Comparison of ENCODE assay signal across 24 mouse cellular contexts in genomic region chr16:88038503-88039091, GRCm38 (mm10).
DNase-seq lines count a peak whose midpoint lies in the region; ATAC-seq and TF ChIP-seq lines count a peak whose summit lies in the region.
"Had no signal": no experiment of that assay in that cellular context is flagged by ENCODE, and none has a peak within 500 bp of the region (broad histone marks: within the 10 kb centered on the region; RNA-seq: fewer than 3 reads in every experiment).

No protein-coding gene starts in this region.

- ATAC-seq in forebrain, embryonic 11.5 days (replicated peaks; ENCODE audit: low FRiP score) = 0 out of 2 replicates have a peak, but pooled peaks have one; percentile 37
- ATAC-seq in forebrain, embryonic 13.5 days = no peak
- no peak for ATAC-seq in midbrain, embryonic 11.5 days (ENCODE audit: low FRiP score)
- ATAC-seq in midbrain, postnatal 0 days (ENCODE audit: low FRiP score) = no peak
- ATAC-seq in midbrain, embryonic 15.5 days (replicated peaks) = peak; percentile 43; the same call in 1 of the 2 replicates
- ATAC-seq: forebrain, postnatal 0 days; hindbrain, embryonic 16.5 days; Patski had no signal

- no peak overlapping the region for H3K4me3 ChIP-seq in forebrain, embryonic 11.5 days (ENCODE audit: low read depth, low read length)
- no peak overlapping the region for H3K4me3 ChIP-seq in forebrain, embryonic 13.5 days
- no peak overlapping the region for H3K4me3 ChIP-seq in midbrain, embryonic 11.5 days (ENCODE audit: low read depth, low read length)
- no peak overlapping the region for H3K4me3 ChIP-seq in midbrain, postnatal 0 days (ENCODE audit: low read depth, low read length)
- H3K4me3 ChIP-seq in midbrain, embryonic 15.5 days = no peak overlapping the region
- H3K4me3 ChIP-seq: embryonic facial prominence, embryonic 12.5 days; embryonic facial prominence, embryonic 15.5 days; gastrocnemius, adult 2 months; hindbrain, embryonic 10.5 days; hindbrain, embryonic 13.5 days had no signal

- H3K9ac ChIP-seq in forebrain, embryonic 11.5 days (ENCODE audit: low read length) = no peak overlapping the region
- no peak overlapping the region for H3K9ac ChIP-seq in forebrain, embryonic 13.5 days
- H3K9ac ChIP-seq in midbrain, embryonic 11.5 days (ENCODE audit: low read length) = no peak overlapping the region
- H3K9ac ChIP-seq in midbrain, postnatal 0 days (replicated peaks; ENCODE audit: low read length, poor library complexity, severe bottlenecking) = no peak overlapping the region
- H3K9ac ChIP-seq in midbrain, embryonic 15.5 days = no peak overlapping the region
- H3K9ac ChIP-seq: embryonic facial prominence, embryonic 12.5 days; embryonic facial prominence, embryonic 15.5 days; forebrain, postnatal 0 days; hindbrain, embryonic 13.5 days had no signal

- no peaks in the 10 kb centered on the region for H3K4me1 ChIP-seq in forebrain, embryonic 11.5 days (replicated peaks; ENCODE audit: control insufficient read depth, insufficient read depth, low read length)
- peaks cover 4% of the 10 kb centered on the region; the same call in 1 of the 2 replicates for H3K4me1 ChIP-seq in forebrain, embryonic 13.5 days
- no peaks in the 10 kb centered on the region for H3K4me1 ChIP-seq in midbrain, embryonic 11.5 days (ENCODE audit: control insufficient read depth, insufficient read depth, low read length)
- 0 out of 2 replicates have a peak, but pooled peaks cover 4% of the 10 kb centered on the region for H3K4me1 ChIP-seq in midbrain, postnatal 0 days (ENCODE audit: insufficient read depth, low read length)
- H3K4me1 ChIP-seq in midbrain, embryonic 15.5 days = no peaks in the 10 kb centered on the region; the same call in 1 of the 2 replicates
- H3K4me1 ChIP-seq: embryonic facial prominence, embryonic 12.5 days; embryonic facial prominence, embryonic 15.5 days; hindbrain, embryonic 10.5 days had no signal

- DNase-seq in forebrain, embryonic 11.5 days (ENCODE audit: low spot score) = no peak
- DNase-seq in midbrain, embryonic 11.5 days (ENCODE audit: low spot score, missing footprints) = peak; percentile 81
- no peak for DNase-seq in midbrain, postnatal 0 days (ENCODE audit: low spot score)
- peak; percentile 0 for DNase-seq in Muller cell, postnatal 12 days (ENCODE audit: inconsistent ontology term)
- no peak for DNase-seq in heart, postnatal 4 days
- no peak for DNase-seq in left cerebral cortex, adult 9 months (ENCODE audit: low spot score in 2 of 2)
- DNase-seq: adrenal gland, postnatal 10 days; adrenal gland, postnatal 36 days; cerebellum, adult 11 months; cerebellum, adult 2 months; cerebellum, adult 9-11 months; cerebellum, postnatal 25 days; forebrain, postnatal 0 days; gastrocnemius, adult 2 months; gastrocnemius, postnatal 14 days had no signal

- WGBS in forebrain, embryonic 11.5 days = 61% methylated on average over 11 of the region's 11 CpGs
- WGBS in forebrain, embryonic 13.5 days = 52% methylated on average over 11 of the region's 11 CpGs
- 70% methylated on average over 11 of the region's 11 CpGs for WGBS in midbrain, embryonic 11.5 days
- 64% methylated on average over 11 of the region's 11 CpGs for WGBS in midbrain, postnatal 0 days
- 60% methylated on average over 11 of the region's 11 CpGs for WGBS in midbrain, embryonic 15.5 days

- H3K27ac ChIP-seq in forebrain, embryonic 11.5 days (ENCODE audit: low read depth, low read length) = no peak overlapping the region
- H3K27ac ChIP-seq in forebrain, embryonic 13.5 days = no peak overlapping the region
- no peak overlapping the region for H3K27ac ChIP-seq in midbrain, embryonic 11.5 days (ENCODE audit: low read depth, low read length)
- no peak overlapping the region for H3K27ac ChIP-seq in midbrain, postnatal 0 days (ENCODE audit: low read depth, low read length)
- no peak overlapping the region for H3K27ac ChIP-seq in midbrain, embryonic 15.5 days
- H3K27ac ChIP-seq: embryonic facial prominence, embryonic 12.5 days; embryonic facial prominence, embryonic 15.5 days; gastrocnemius, adult 2 months; hindbrain, embryonic 10.5 days; hindbrain, embryonic 13.5 days had no signal

- no peaks in the 10 kb centered on the region for H3K36me3 ChIP-seq in forebrain, embryonic 11.5 days (ENCODE audit: control insufficient read depth, insufficient read depth, low read length)
- H3K36me3 ChIP-seq in forebrain, embryonic 13.5 days (ENCODE audit: poor library complexity, severe bottlenecking) = no peaks in the 10 kb centered on the region
- H3K36me3 ChIP-seq in midbrain, embryonic 11.5 days (ENCODE audit: control insufficient read depth, insufficient read depth, low read length) = no peaks in the 10 kb centered on the region
- H3K36me3 ChIP-seq in midbrain, postnatal 0 days (ENCODE audit: insufficient read depth, low read length) = no peaks in the 10 kb centered on the region
- no peaks in the 10 kb centered on the region for H3K36me3 ChIP-seq in midbrain, embryonic 15.5 days (replicated peaks)
- H3K36me3 ChIP-seq: embryonic facial prominence, embryonic 12.5 days; embryonic facial prominence, embryonic 15.5 days; hindbrain, embryonic 10.5 days; hindbrain, embryonic 13.5 days had no signal

- H3K4me2 ChIP-seq in forebrain, embryonic 11.5 days (ENCODE audit: low read depth, low read length, severe bottlenecking) = no peak overlapping the region
- no peak overlapping the region for H3K4me2 ChIP-seq in forebrain, embryonic 13.5 days
- H3K4me2 ChIP-seq in midbrain, embryonic 11.5 days = no peak overlapping the region
- H3K4me2 ChIP-seq in midbrain, postnatal 0 days (ENCODE audit: low read depth, low read length, poor library complexity, severe bottlenecking) = no peak overlapping the region
- H3K4me2 ChIP-seq in midbrain, embryonic 15.5 days = no peak overlapping the region
- H3K4me2 ChIP-seq: embryonic facial prominence, embryonic 12.5 days; embryonic facial prominence, embryonic 15.5 days; heart, embryonic 11.5 days; hindbrain, embryonic 13.5 days had no signal

- H3K27me3 ChIP-seq in forebrain, embryonic 11.5 days (ENCODE audit: control insufficient read depth, insufficient read depth, low read length) = no peaks in the 10 kb centered on the region
- no peaks in the 10 kb centered on the region for H3K27me3 ChIP-seq in forebrain, embryonic 13.5 days
- H3K27me3 ChIP-seq in midbrain, embryonic 11.5 days (ENCODE audit: control insufficient read depth, insufficient read depth, low read length) = no peaks in the 10 kb centered on the region
- no peaks in the 10 kb centered on the region for H3K27me3 ChIP-seq in midbrain, postnatal 0 days (ENCODE audit: insufficient read depth, low read length)
- H3K27me3 ChIP-seq in midbrain, embryonic 15.5 days (replicated peaks) = no peaks in the 10 kb centered on the region
- H3K27me3 ChIP-seq: embryonic facial prominence, embryonic 12.5 days; embryonic facial prominence, embryonic 15.5 days; hindbrain, embryonic 13.5 days; Patski had no signal

- H3K9me3 ChIP-seq in forebrain, embryonic 11.5 days (ENCODE audit: control insufficient read depth, low read length) = no peaks in the 10 kb centered on the region
- H3K9me3 ChIP-seq in forebrain, embryonic 13.5 days (replicated peaks) = no peaks in the 10 kb centered on the region
- H3K9me3 ChIP-seq in midbrain, embryonic 11.5 days (ENCODE audit: control insufficient read depth, low read length) = no peaks in the 10 kb centered on the region
- no peaks in the 10 kb centered on the region for H3K9me3 ChIP-seq in midbrain, postnatal 0 days (ENCODE audit: low read length)
- no peaks in the 10 kb centered on the region for H3K9me3 ChIP-seq in midbrain, embryonic 15.5 days
- H3K9me3 ChIP-seq: embryonic facial prominence, embryonic 12.5 days; embryonic facial prominence, embryonic 15.5 days; hindbrain, embryonic 10.5 days; hindbrain, embryonic 13.5 days had no signal

- TF ChIP-seq CTCF in midbrain, postnatal 0 days (IDR thresholded peaks at IDR 0.05) = no peak

Comparison
In these comparisons a context has a peak if more than half of its experiments do, and no peak if none do; other contexts are left out.
1. ATAC-seq: peak in forebrain, embryonic 11.5 days (single experiment) and midbrain, embryonic 15.5 days (single experiment); none in forebrain, embryonic 13.5 days (single experiment), midbrain, embryonic 11.5 days (single experiment) and midbrain, postnatal 0 days (single experiment).
2. DNase-seq: peak in midbrain, embryonic 11.5 days (single experiment) and Muller cell, postnatal 12 days (single experiment); none in forebrain, embryonic 11.5 days (single experiment), midbrain, postnatal 0 days (single experiment), heart, postnatal 4 days (single experiment) and left cerebral cortex, adult 9 months (0 of 2).